Mouse (Mus musculus): Measurements from ENCODE around the gene Kmt5c. TPM values are rescaled to one million over a fixed set of nuclear protein-coding genes. Genes with fewer than 3 reads are reported as not detected.

Gene Kmt5c
- polyA plus RNA-seq, 1 experiment from 2014 or later = 75.3 TPM

DNA sequence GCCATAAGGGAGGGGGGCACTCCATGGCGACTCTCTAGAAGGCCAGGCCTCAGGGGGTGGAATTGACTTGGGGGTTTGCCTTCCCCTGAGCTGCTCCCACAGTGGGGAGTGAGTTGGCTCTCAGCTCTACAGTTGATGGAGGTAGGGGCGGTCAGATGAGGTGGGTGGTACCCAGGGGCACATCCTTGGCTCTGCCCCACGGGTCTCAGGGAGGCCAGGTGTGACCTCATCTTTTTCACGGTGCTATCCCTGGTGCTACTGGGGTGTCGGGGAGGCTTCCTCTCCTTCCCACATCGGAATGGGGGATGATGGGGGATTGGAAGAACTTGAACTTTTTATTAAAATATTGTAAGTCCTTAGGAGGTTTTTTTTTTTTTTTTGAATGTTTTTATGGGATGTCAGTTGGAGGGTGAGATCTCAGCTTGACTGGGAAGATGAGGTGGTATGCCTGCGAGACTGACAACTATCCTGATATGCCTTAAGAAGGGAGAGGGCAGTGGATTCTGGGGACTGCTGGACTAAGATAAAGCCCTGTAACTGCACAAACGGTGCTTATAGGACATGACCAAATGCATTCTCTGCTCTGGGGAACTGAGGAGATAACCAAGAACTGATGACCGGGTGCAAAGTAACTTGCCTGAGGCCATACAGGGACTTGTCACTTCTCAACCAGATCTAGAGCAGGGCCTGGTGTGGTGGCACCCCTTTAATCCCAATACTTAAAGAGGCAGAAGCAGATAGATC, 7.4 kb downstream of the Kmt5c start:
- Histone ChIP-seq H3K9ac (no peak overlapping the region), H3K9me3 (replicated peaks) (no peaks in the 10 kb centered on the region), H3K27me3 (peaks cover 9% of the 10 kb centered on the region; the same call in 1 of the 2 replicates), H3K4me1 (peaks cover 23% of the 10 kb centered on the region), H3K4me3 (no peak overlapping the region), H3K27ac (no peak overlapping the region), H3K36me3 (ENCODE audit: poor library complexity, severe bottlenecking) (peaks cover 45% of the 10 kb centered on the region), H3K4me2 (no peak overlapping the region)
- no peak for ATAC-seq
- 79% methylated on average over 9 of the region's 9 CpGs for WGBS

DNA sequence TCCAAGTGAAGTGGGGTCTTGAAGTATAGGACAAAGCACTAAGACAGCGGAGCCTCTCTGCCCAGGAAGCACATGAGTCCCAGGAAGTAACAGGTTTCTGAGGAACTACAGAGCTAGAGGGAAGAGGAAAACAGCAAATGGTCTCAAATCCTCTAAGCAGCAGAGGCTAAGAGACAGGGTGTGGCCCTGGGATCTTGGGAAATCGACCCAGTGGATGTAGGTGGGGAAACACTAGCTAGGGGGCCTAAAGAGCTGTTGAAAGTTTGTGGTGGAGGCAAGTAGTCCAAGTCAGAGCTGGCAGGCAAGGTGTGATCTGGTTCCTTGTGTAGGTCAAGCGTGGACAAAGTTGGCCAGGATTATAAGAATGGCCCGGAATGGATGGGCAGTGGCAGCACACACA, 8.4 kb downstream of the Kmt5c start:
- Histone ChIP-seq H3K9ac (no peak overlapping the region), H3K36me3 (ENCODE audit: poor library complexity, severe bottlenecking) (peaks cover 35% of the 10 kb centered on the region), H3K27me3 (peaks cover 9% of the 10 kb centered on the region; the same call in 1 of the 2 replicates), H3K4me1 (peaks cover 24% of the 10 kb centered on the region), H3K9me3 (replicated peaks) (no peaks in the 10 kb centered on the region), H3K4me2 (no peak overlapping the region), H3K4me3 (no peak overlapping the region), H3K27ac (no peak overlapping the region)
- WGBS = 87% methylated on average over 4 of the region's 4 CpGs
- ATAC-seq = no peak

DNA sequence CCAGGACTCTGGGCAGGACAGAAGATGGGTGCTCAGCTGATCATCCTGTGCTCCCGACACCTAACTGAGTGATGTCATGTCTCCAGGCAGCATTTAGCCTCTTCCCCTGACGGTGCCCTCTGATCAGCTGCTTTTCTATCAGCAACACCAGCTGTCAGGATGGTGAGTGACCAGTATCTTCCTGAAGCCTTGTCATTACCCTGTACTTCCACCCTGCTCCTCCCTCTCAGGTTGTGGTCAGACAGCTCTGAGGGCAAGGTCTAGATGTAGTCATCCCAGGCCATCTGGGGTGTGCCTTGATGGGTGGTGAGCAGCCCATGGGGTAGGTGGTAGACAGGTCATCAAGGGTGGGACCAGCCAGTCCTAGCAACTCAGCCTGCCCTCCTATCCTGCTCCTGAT, 9.3 kb downstream of the Kmt5c start:
- Histone ChIP-seq H3K9me3 (replicated peaks) (no peaks in the 10 kb centered on the region), H3K4me2 (no peak overlapping the region), H3K9ac (no peak overlapping the region), H3K36me3 (ENCODE audit: poor library complexity, severe bottlenecking) (peaks cover 29% of the 10 kb centered on the region), H3K4me3 (no peak overlapping the region), H3K27me3 (peaks cover 12% of the 10 kb centered on the region; the same call in 1 of the 2 replicates), H3K4me1 (peaks cover 24% of the 10 kb centered on the region), H3K27ac (no peak overlapping the region)
- ATAC-seq = no peak
- WGBS = 93% methylated on average over 2 of the region's 2 CpGs

DNA sequence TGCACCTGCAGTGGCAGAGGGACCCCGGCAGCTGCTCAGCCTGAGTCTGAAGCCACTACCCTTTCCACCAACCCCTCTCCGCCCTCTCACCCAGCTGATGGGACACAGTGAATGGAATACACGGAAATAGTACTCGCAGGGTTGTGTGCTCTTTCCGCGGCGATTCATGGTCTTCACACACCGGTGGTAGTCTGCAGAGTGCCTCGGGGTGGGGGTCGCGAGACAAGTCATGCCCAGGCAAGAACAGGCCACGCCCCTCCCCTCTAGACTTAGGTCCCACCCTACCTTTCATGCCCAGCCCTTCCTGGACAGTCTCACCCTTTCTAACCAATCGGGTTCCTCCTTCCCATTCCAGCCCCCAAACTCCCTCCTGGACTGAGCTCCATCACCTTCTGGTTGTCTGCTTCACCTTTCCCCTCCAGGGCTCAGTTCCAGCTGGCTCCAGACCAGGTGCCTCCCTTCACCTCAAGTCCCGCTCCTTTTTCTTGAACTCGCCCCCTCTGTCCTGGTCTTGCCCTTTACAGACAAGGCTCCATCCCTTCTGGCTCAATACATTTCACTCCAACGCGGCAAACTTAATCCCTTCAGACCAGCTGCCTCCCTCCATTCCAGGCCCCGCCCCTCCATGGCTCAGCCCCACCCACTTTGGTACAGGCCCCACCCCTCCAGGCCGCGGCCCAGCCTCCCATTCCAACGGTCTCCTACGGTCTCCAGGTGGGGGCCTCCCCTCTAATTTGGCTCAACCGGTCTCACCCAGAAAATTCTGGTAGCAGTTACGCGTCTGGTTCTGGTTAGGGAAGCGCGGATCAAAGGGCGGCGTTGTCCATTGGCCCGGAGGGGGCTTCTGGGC, 12.3 kb downstream of the Kmt5c start:
- Histone ChIP-seq H3K4me2 (peak overlapping the region; percentile 54), H3K4me1 (peaks cover 21% of the 10 kb centered on the region), H3K9ac (0 out of 2 replicates have a peak overlapping the region, but pooled peaks have one; percentile 10), H3K36me3 (ENCODE audit: poor library complexity, severe bottlenecking) (peaks cover under 1% of the 10 kb centered on the region; the same call in 1 of the 2 replicates), H3K4me3 (peak overlapping the region; percentile 33), H3K27me3 (peaks cover 12% of the 10 kb centered on the region; the same call in 1 of the 2 replicates), H3K9me3 (replicated peaks) (no peaks in the 10 kb centered on the region; the same call in 1 of the 2 replicates), H3K27ac (no peak overlapping the region)
- peak; percentile 60 for ATAC-seq
- WGBS = under 1% methylated on average over 30 of the region's 30 CpGs

DNA sequence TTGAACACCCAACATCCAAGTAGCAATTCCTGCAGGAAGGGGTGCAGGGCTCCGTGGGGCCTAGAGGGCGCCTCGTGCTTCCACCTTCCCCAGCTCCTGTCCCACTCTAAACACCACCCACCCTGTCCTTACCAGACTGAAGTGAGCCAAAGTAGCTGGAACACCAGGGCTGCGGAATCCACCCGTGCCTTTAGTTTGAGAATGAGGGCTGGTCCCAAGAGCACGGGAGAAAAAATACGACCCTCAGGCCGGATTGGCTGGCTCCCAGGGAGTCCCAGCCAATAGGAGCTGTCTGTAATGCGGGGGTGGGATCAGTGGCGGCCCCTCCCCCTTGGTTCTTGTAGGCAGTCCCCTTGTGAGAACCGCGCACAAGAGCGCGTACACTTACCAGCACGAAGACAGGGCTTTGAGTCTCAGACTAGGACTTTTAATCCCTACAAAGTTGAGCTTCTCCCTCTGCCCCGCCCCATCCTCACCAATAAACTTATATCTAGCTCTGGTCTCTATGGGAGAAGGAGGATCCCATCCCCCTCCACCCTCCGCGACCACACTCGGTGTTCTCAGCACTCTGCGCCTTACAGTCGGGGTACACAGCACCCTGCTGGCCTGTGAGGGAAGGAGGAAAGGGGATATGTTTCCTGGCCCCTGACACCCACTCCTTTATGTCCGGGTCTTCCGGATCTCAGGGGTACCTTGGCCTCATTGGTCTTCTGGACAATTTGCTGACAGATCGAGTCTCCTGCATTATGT, 13.1 kb downstream of the Kmt5c start, which contains the start of gene Cox6b2:
Gene Cox6b2, minus strand, starts transcription at position 274 of the 750 bp plus-strand sequence.
- ATAC-seq = peak; percentile 91
- Histone ChIP-seq H3K27me3 (peaks cover 12% of the 10 kb centered on the region; the same call in 1 of the 2 replicates), H3K4me2 (peak within 1 kb of the TSS; percentile 54), H3K36me3 (ENCODE audit: poor library complexity, severe bottlenecking) (no peaks in the 10 kb centered on the region), H3K9me3 (replicated peaks) (no peaks in the 10 kb centered on the region; the same call in 1 of the 2 replicates), H3K4me3 (peak within 1 kb of the TSS; percentile 33), H3K4me1 (peaks cover 21% of the 10 kb centered on the region), H3K9ac (0 out of 2 replicates have a peak within 1 kb of the TSS, but pooled peaks have one; percentile 10), H3K27ac (no peak within 1 kb of the TSS)
- WGBS = 3% methylated on average over 24 of the region's 24 CpGs

DNA sequence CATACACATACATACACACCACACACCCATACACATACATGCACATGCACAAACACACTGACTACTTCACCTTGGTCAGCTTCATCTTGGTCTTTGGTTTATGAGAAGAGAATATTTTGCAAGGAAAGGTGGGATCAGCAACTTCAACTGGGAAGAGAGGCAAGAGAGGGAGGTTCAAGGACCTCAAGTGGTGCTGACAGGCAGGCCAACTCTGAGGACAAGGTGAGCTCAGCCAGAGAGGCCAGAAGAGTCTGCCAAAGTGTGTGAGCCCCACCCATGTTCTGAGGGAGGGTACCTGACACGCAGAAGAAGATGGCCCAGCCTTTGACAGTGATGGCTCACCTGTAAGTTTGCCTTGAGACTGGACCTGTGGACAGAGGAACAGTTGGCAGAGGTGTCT, 19.8 kb downstream of the Kmt5c start:
- WGBS = 31% methylated on average over 1 of the region's 1 CpGs
- no peak overlapping the region for H3K4me3 ChIP-seq
- no peak overlapping the region for H3K9ac ChIP-seq
- no peak for ATAC-seq
- no peak overlapping the region for H3K27ac ChIP-seq
- no peaks in the 10 kb centered on the region for H3K36me3 ChIP-seq (ENCODE audit: poor library complexity, severe bottlenecking)
- H3K4me1 ChIP-seq = peaks cover 2% of the 10 kb centered on the region
- peaks cover 8% of the 10 kb centered on the region; the same call in 1 of the 2 replicates for H3K27me3 ChIP-seq
- no peak overlapping the region for H3K4me2 ChIP-seq
- H3K9me3 ChIP-seq (replicated peaks) = no peaks in the 10 kb centered on the region; the same call in 1 of the 2 replicates

DNA sequence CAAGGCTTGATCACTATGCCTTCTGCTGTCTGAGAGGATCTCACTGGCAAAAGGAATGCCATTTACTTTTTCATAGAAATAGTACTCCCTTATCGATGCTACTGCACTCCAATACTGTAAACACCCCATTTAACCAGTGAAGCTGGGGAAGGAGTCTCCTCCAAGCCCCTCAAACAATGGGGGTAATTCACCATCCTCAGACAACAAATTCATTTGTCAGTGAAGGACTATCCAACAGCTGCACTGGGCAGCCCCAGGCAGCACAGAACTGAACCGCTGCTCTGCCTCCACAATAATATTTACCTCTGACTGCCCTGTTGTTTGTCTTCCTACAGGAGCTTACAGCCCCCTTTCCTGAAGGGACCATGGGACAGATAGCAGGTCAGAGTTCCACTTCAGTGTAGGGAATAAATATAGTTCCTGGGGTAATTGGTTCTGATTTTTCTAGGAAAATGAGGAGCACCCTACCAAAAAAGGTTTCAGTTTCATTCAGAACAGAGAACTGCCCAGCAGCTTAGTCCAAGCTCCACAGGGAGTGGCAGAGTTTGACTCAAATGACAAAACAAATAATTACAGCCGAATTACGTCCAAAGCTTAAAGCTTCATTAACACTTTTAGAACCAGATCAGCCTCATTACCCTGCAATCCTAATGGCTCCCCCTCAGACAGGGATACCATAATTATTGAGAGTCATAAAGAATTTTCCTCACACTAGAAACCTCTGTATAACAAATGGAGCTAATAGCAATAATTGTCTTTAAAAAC, 25.2 kb downstream of the Kmt5c start:
- no peaks in the 10 kb centered on the region for H3K36me3 ChIP-seq (ENCODE audit: poor library complexity, severe bottlenecking)
- H3K4me3 ChIP-seq = no peak overlapping the region
- peak overlapping the region; percentile 1; the same call in 1 of the 2 replicates for H3K4me2 ChIP-seq
- WGBS = 2% methylated on average over 4 of the region's 4 CpGs
- peaks cover 11% of the 10 kb centered on the region; the same call in 1 of the 2 replicates for H3K27me3 ChIP-seq
- ATAC-seq = no peak
- no peaks in the 10 kb centered on the region for H3K9me3 ChIP-seq (replicated peaks)
- 0 out of 2 replicates have a peak overlapping the region, but pooled peaks have one; percentile 14 for H3K9ac ChIP-seq
- peaks cover 17% of the 10 kb centered on the region for H3K4me1 ChIP-seq
- no peak overlapping the region for H3K27ac ChIP-seq

DNA sequence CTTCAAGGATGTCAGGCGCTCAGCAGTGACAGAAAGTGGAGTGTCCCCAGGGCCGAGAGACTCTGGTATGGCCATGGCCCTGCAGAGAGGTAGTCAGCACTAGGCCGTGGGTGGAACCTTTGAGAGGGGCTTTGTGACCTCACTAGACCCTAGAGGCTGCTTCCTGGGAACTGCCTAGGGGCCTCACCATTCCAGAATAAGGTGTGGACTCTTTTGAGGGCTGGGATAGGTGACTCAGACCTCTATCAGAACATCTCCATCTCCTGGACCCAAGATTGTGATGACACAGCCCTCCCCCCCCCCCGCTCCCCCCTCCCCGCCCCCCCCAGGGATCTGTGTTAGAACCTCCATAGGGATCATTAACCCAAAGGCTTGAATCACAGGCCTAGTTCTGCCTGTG, 31.3 kb downstream of the Kmt5c start, which contains the start of gene Fam71e2:
Gene Fam71e2, minus strand, starts transcription at position 101 of the 400 bp plus-strand sequence.
- WGBS = 71% methylated on average over 5 of the region's 5 CpGs
- Histone ChIP-seq H3K4me2 (no peak within 1 kb of the TSS), H3K36me3 (ENCODE audit: poor library complexity, severe bottlenecking) (no peaks in the 10 kb centered on the region), H3K4me3 (no peak within 1 kb of the TSS), H3K9ac (no peak within 1 kb of the TSS), H3K9me3 (replicated peaks) (no peaks in the 10 kb centered on the region), H3K4me1 (no peaks in the 10 kb centered on the region), H3K27me3 (peaks cover 29% of the 10 kb centered on the region), H3K27ac (no peak within 1 kb of the TSS)
- ATAC-seq = no peak

DNA sequence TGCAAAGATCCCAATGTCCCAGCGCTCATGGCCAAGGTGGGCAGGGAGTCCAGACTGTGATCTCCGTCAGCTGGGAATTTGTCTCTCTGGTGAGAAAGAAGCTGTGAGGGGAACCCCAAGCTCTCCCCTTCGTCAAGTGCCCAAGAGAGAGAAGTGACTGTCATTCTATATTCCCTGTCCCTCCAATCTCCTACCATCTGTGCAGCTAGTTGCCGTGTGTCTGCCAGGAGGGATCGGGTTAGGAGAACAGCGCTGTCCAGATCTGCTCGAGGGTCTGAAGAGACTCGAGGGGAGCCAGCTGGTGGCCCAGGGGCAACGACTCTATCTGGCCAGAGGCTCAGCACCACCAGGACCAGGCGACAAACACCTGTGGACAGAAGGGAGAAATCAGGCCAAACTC, 36.2 kb downstream of the Kmt5c start:
- ATAC-seq = no peak
- Histone ChIP-seq H3K36me3 (ENCODE audit: poor library complexity, severe bottlenecking) (no peaks in the 10 kb centered on the region), H3K4me1 (peaks cover 10% of the 10 kb centered on the region), H3K4me2 (no peak overlapping the region), H3K9ac (no peak overlapping the region), H3K4me3 (no peak overlapping the region), H3K27ac (no peak overlapping the region), H3K27me3 (peaks cover 68% of the 10 kb centered on the region), H3K9me3 (replicated peaks) (no peaks in the 10 kb centered on the region)
- WGBS = 62% methylated on average over 10 of the region's 10 CpGs

DNA sequence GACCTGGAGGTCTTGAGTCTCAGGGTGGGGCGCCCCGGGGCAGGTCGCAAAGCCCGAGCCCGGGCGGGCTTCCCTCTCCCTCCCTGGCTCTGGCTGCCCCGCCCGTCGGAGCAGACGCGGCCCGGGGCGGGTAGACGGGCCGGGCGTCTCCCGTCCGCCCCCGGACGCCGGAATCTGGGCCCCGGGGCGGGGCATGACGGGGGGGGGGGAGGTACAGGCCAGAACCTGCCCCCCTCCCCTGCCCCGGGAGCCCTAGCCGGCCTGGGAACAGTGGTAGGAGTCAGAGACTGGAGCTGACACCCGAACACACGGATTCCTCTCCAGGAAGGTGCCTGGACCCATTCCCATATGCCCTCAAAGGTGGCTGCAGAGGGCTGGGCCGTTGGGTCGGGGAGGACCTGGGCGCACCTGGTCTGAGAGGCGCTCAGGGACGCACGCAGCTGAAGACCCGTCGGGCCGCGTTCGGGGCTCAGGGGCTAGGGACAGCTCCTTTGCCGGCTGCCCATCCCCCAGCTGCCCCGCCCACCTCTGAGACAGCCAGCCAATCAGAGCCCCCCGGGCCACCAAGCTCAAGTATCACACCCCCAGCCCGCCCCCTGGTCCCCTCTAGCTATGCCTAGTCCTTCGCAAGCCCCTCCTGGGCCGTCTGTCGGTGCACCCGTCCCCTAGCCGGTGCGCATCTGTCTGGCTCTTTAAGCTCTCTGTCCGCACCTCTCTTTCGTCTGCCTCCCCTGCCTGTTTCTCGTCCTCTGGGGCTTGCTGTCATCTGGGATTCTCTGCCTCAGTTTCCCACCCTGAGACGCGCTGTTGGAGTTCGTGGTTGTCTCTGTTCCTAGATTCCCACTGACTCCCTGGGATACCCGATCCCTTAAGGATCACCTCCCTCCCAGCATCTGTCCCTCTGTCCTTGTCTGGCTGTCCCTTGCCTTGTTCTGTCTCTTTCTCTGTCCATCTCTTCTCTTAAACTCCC, 37.2 kb downstream of the Kmt5c start:
- Histone ChIP-seq H3K4me1 (peaks cover 10% of the 10 kb centered on the region), H3K9me3 (replicated peaks) (no peaks in the 10 kb centered on the region), H3K9ac (peak overlapping the region; percentile 47), H3K36me3 (ENCODE audit: poor library complexity, severe bottlenecking) (no peaks in the 10 kb centered on the region), H3K27ac (no peak overlapping the region), H3K27me3 (peaks cover 78% of the 10 kb centered on the region), H3K4me3 (peak overlapping the region; percentile 31), H3K4me2 (peak overlapping the region; percentile 51)
- peak; percentile 86 for ATAC-seq
- WGBS = under 1% methylated on average over 33 of the region's 56 CpGs

All from forebrain, embryonic 13.5 days (tissue).